Mouse (Mus musculus) midbrain, embryonic 13.5 days (tissue): ENCODE measurements around the gene Fam102a. TPM values are rescaled to one million over a fixed set of nuclear protein-coding genes. Genes with fewer than 3 reads are reported as not detected.
"Not testable (repeated sequence)": the region's sequence is repeated elsewhere in the genome, so short reads cannot be mapped to it uniquely, and the experiment has no call there.

Experiments used
- ATAC-seq: fragments of 200-750 bp; cut with Nextera tagmentation; 2 replicates; pipeline ENCODE4 v1.8.0; 2017; ENCODE audit warnings: mild to moderate bottlenecking, moderate TSS enrichment, moderate library complexity
- H3K27ac ChIP-seq: fragments of 300-500 bp; sonication (generic); 2 replicates; pipeline ENCODE4 v1.5.1; 2015; ENCODE audit warnings: inconsistent platforms, mild to moderate bottlenecking, moderate library complexity
- H3K27me3 ChIP-seq: fragments of 300-500 bp; sonication (generic); 2 replicates; pipeline ENCODE4 v1.6.1; 2015; ENCODE audit warnings: mild to moderate bottlenecking, inconsistent platforms
- H3K36me3 ChIP-seq: fragments of 300-500 bp; sonication (generic); 2 replicates; pipeline ENCODE4 v1.6.1; 2015; ENCODE audit warnings: mild to moderate bottlenecking, inconsistent platforms
- H3K4me1 ChIP-seq: fragments of 300-500 bp; sonication (generic); replicated peaks from 2 replicates; pipeline ENCODE4 v1.6.1; 2015; ENCODE audit warnings: inconsistent platforms
- H3K4me2 ChIP-seq: fragments of 300-500 bp; sonication (generic); replicated peaks from 2 replicates; pipeline ENCODE4 v1.6.1; 2015; ENCODE audit warnings: moderate library complexity, mild to moderate bottlenecking, inconsistent platforms
- H3K4me3 ChIP-seq: fragments of 300-500 bp; sonication (generic); replicated peaks from 2 replicates; pipeline ENCODE4 v1.5.1; 2015; ENCODE audit warnings: mild to moderate bottlenecking, inconsistent platforms
- H3K9ac ChIP-seq: fragments of 300-500 bp; sonication (generic); replicated peaks from 2 replicates; pipeline ENCODE4 v1.6.1; 2015; ENCODE audit warnings: mild to moderate bottlenecking, inconsistent platforms
- H3K9me3 ChIP-seq: fragments of 300-500 bp; sonication (generic); 2 replicates; pipeline ENCODE4 v1.6.1; 2016; ENCODE audit warnings: mild to moderate bottlenecking, inconsistent platforms
- WGBS: fragments of 180-500 bp; shearing (Covaris S2); methylation state at CpG from one replicate; pipeline ENCODE4 v1.1.7; 2015; 5-methylcytosine and 5-hydroxymethylcytosine counted together
- polyA plus RNA-seq: library from polyadenylated mRNA; unstranded; fragments of >200 nt; fragmentation: Nextera tagmentation; extraction: Ambion mirVana; gene quantifications from 2 replicates; pipeline ENCODE4 v1.2.1, GENCODE M21; 2015

The Fam102a gene
- 5.6 and 7.3 TPM in 2 replicates for polyA plus RNA-seq

DNA sequence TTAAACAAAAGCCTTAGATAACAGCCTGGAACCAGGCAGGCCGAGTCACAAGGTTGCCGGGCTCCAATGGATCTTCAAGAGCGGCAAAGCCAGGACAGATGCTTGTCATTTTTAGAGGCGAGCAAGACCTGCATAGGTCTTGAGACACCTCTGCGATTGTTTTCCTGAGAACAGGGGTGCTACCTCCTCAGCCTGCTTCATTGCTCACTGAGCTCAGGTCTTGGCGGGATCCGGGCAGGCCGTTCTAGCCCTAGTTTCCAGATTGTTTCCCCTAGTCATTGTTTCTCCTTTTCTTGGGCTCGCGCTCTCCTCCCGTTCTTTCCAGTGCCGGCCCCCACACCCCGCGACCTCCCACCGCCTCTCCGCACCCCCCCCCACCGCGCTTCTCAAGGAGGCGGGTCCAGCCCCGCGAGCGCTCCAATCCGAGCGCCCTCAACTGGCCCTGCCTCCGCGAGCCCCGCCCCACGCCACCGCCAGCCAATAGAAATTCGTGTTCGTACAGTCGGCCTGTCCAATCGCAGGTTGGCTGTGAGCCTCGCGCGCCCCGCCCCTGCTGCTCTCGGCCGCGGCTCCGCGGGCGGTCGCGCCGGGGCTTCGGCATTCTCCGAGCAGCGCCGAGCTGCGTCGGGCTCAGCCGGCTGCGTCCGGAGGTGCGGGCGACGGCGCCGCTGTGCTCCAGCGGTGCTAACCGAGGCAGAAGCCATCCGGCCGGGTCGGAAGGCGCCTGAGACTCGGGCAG lies at the start of gene Fam102a:
Fam102a (plus strand) TSS at position 600 of the 739 bp plus-strand sequence.
- Histone ChIP-seq H3K4me2 (peak within 1 kb of the TSS; percentile 71), H3K4me3 (peak within 1 kb of the TSS; percentile 94), H3K9me3 (no peaks in the 10 kb centered on the region), H3K9ac (peak within 1 kb of the TSS; percentile 98), H3K36me3 (no peaks in the 10 kb centered on the region), H3K27me3 (no peaks in the 10 kb centered on the region), H3K27ac (peak within 1 kb of the TSS; percentile 93), H3K4me1 (peaks cover 57% of the 10 kb centered on the region)
- peak; percentile 93 for ATAC-seq
- WGBS: under 1% methylated on average over 63 of the region's 67 CpGs

GRCm38 (mm10) chr2:32485751-32486150 lies 49.4 kb upstream of the Fam102a start:
- no peaks in the 10 kb centered on the region for H3K27me3 ChIP-seq
- H3K9ac ChIP-seq: 0 out of 2 replicates have a peak overlapping the region, but pooled peaks have one; percentile 14
- no peak overlapping the region for H3K27ac ChIP-seq
- 93% methylated on average over 4 of the region's 4 CpGs for WGBS
- H3K4me2 ChIP-seq: no peak overlapping the region
- no peak for ATAC-seq
- H3K4me3 ChIP-seq: no peak overlapping the region
- no peaks in the 10 kb centered on the region for H3K36me3 ChIP-seq
- no peaks in the 10 kb centered on the region for H3K9me3 ChIP-seq
- no peaks in the 10 kb centered on the region for H3K4me1 ChIP-seq

- no peak overlapping the region for H3K4me3 ChIP-seq
- H3K9ac ChIP-seq: peak overlapping the region; percentile 14; the same call in 1 of the 2 replicates
- H3K27ac ChIP-seq: no peak overlapping the region
- ATAC-seq: no peak
- no peak overlapping the region for H3K4me2 ChIP-seq
- H3K9me3 ChIP-seq: no peaks in the 10 kb centered on the region
- no peaks in the 10 kb centered on the region for H3K4me1 ChIP-seq
- no peaks in the 10 kb centered on the region for H3K36me3 ChIP-seq
- H3K27me3 ChIP-seq: no peaks in the 10 kb centered on the region
- 94% methylated on average over 9 of the region's 9 CpGs for WGBS
These were observed 49.0 kb upstream of the Fam102a start for GRCm38 (mm10) chr2:32486155-32486554.

DNA sequence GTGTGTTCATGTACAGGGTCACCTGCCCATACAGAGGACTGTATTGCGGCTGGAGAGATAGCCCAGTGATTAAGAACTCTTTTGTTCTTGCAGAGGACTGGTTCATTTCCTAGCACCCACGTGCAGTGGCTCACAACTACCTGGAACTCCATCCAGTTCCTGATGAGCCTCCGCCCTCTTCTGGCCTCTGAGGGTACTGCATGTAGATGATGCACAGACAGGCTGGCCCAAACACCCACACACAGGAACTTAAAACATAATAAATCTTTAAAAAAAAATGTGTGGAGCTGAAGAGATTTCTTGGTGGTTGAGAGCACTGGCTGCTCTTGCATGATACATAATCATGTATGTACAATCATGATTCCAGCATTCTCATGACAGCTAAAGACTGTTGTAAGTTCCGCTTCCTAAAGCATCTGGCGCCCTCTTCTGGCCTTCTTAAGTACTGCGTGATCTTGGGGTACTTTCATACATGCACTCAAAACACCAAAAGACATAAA lies 48.0 kb upstream of the Fam102a start:
- no peaks in the 10 kb centered on the region for H3K4me1 ChIP-seq
- no peaks in the 10 kb centered on the region for H3K36me3 ChIP-seq
- no peak overlapping the region for H3K4me2 ChIP-seq
- WGBS: 5% methylated on average over 6 of the region's 6 CpGs
- peak; percentile 80 for ATAC-seq
- no peak overlapping the region for H3K9ac ChIP-seq
- no peak overlapping the region for H3K27ac ChIP-seq
- H3K4me3 ChIP-seq: no peak overlapping the region
- no peaks in the 10 kb centered on the region for H3K9me3 ChIP-seq
- no peaks in the 10 kb centered on the region for H3K27me3 ChIP-seq

DNA sequence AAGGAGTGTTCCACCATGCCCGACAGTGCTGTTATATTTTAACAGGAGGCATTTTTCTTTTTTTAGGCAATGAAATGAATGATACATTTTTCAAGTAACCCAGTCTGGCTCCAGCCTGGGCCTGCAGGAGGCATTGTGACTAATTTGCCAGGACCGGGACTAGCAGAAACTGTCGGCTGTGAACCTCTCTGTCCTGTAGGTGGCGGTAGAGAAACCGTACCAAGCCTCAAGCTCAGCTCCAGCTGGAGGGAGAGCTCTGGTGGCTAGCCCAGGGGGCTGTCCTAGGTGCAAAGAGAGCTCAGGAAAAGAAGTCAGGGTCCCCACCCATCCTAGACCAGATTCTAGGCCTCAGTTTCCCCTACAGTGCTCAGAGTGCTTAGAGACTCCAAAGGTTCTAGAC lies 46.5 kb upstream of the Fam102a start:
- ATAC-seq: peak; percentile 62
- H3K4me3 ChIP-seq: no peak overlapping the region
- H3K4me1 ChIP-seq: no peaks in the 10 kb centered on the region
- H3K27ac ChIP-seq: no peak overlapping the region
- H3K27me3 ChIP-seq: no peaks in the 10 kb centered on the region
- H3K36me3 ChIP-seq: no peaks in the 10 kb centered on the region
- 3% methylated on average over 5 of the region's 5 CpGs for WGBS
- H3K9ac ChIP-seq: no peak overlapping the region
- H3K9me3 ChIP-seq: no peaks in the 10 kb centered on the region
- no peak overlapping the region for H3K4me2 ChIP-seq

- ATAC-seq, H3K4me3 ChIP-seq, H3K4me2 ChIP-seq, H3K9ac ChIP-seq, H3K36me3 ChIP-seq, H3K27ac ChIP-seq, H3K9me3 ChIP-seq, H3K27me3 ChIP-seq, H3K4me1 ChIP-seq: not testable (repeated sequence)
These were observed 44.4 kb upstream of the Fam102a start for GRCm38 (mm10) chr2:32490730-32491129.

DNA sequence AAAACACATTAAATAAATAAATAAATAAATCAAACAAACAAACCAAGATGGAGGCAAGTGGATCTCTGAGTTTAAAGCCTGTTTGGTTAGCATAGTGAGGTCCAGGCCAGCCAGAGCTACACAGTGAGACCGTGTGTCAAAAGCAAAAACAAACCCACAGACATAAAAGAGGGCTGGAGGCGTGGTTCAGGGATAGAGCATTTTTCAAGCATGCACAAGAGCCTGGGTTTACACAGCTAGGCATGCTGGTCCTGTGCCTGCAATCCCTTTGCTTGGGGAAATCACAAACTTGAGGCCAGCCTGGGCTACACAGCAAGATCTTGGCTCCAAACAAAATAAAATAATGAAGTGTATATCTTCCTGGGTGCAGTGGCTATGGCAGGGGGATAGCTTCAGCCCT lies 42.5 kb upstream of the Fam102a start:
- no peak overlapping the region for H3K27ac ChIP-seq
- ATAC-seq: no peak
- H3K9ac ChIP-seq: no peak overlapping the region
- no peaks in the 10 kb centered on the region for H3K9me3 ChIP-seq
- H3K4me2 ChIP-seq: no peak overlapping the region
- H3K4me1 ChIP-seq: no peaks in the 10 kb centered on the region
- WGBS: 69% methylated on average over 2 of the region's 2 CpGs
- H3K27me3 ChIP-seq: no peaks in the 10 kb centered on the region
- no peak overlapping the region for H3K4me3 ChIP-seq
- no peaks in the 10 kb centered on the region for H3K36me3 ChIP-seq

- Histone ChIP-seq H3K9ac (no peak overlapping the region), H3K27me3 (no peaks in the 10 kb centered on the region), H3K4me2 (no peak overlapping the region), H3K36me3 (no peaks in the 10 kb centered on the region), H3K27ac (no peak overlapping the region), H3K9me3 (no peaks in the 10 kb centered on the region), H3K4me3 (no peak overlapping the region), H3K4me1 (no peaks in the 10 kb centered on the region)
- 80% methylated on average over 12 of the region's 12 CpGs for WGBS
- no peak for ATAC-seq
These were observed 41.8 kb upstream of the Fam102a start for GRCm38 (mm10) chr2:32493301-32493701.

DNA sequence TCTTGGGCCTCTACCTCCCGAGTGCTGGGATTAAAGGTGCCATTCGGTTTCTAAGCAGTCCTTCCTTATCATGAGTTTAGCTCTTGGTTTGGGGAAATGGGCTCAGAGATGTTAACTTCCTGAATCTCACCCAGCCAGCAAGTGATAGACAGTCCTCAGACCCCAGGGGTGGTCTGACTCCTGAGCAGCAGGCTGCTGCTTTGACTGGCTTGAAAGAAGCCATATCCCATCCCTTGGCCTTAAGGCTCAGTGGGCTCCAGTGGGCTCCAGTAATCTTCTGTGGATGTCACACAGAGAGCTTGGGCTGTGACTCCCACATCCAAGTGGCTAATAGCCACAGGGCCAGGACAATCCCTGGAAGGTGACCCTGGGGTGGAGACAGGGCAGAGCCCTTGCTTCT lies 40.6 kb upstream of the Fam102a start:
- WGBS: 65% methylated on average over 2 of the region's 2 CpGs

DNA sequence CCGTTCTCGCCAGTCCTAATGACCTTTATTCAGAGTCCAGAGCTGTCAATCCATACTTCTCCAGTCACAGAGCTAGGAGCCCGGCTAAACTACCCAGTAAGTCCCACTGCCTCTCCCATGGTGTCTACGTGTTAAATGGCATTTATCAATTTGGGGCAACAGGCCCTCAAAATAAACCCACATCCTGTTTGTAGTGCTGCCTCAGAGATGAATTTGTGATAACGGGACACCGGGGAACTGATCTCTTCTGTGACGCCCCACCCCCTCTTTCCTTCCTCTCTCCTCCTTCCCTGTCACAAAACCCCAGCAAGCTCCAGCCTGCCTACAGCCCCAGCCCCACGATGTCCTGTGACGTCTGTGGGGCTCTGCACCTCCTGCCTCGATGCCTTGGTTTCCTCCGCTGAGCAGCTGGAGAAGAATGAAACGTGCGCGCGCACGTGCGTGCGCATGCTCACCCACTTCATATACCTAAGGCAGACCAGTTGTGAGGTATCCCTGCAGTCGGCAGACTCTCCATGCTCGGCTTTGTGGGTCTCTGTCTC lies 39.9 kb upstream of the Fam102a start:
- H3K27me3 ChIP-seq: no peaks in the 10 kb centered on the region
- ATAC-seq: no peak
- H3K27ac ChIP-seq: no peak overlapping the region
- no peaks in the 10 kb centered on the region for H3K36me3 ChIP-seq
- H3K4me1 ChIP-seq: no peaks in the 10 kb centered on the region
- no peak overlapping the region for H3K9ac ChIP-seq
- H3K4me2 ChIP-seq: no peak overlapping the region
- no peaks in the 10 kb centered on the region for H3K9me3 ChIP-seq
- 89% methylated on average over 20 of the region's 20 CpGs for WGBS
- H3K4me3 ChIP-seq: no peak overlapping the region

More for the DNA sequence above, 40.6 kb upstream of the Fam102a start:
- no peak for ATAC-seq
- Histone ChIP-seq H3K9me3 (no peaks in the 10 kb centered on the region), H3K4me1 (no peaks in the 10 kb centered on the region), H3K27ac (no peak overlapping the region), H3K4me2 (no peak overlapping the region), H3K36me3 (no peaks in the 10 kb centered on the region), H3K27me3 (no peaks in the 10 kb centered on the region), H3K4me3 (no peak overlapping the region), H3K9ac (no peak overlapping the region)

GRCm38 (mm10) chr2:32496190-32496589 lies 38.9 kb upstream of the Fam102a start:
- Histone ChIP-seq H3K27me3 (no peaks in the 10 kb centered on the region), H3K4me3 (no peak overlapping the region), H3K27ac (no peak overlapping the region), H3K4me1 (no peaks in the 10 kb centered on the region), H3K4me2 (no peak overlapping the region), H3K36me3 (no peaks in the 10 kb centered on the region), H3K9ac (no peak overlapping the region), H3K9me3 (no peaks in the 10 kb centered on the region)
- no peak for ATAC-seq
- 69% methylated on average over 5 of the region's 5 CpGs for WGBS

- Histone ChIP-seq H3K4me1 (no peaks in the 10 kb centered on the region), H3K27ac (no peak overlapping the region), H3K9me3 (no peaks in the 10 kb centered on the region), H3K4me3 (no peak overlapping the region), H3K36me3 (no peaks in the 10 kb centered on the region), H3K4me2 (no peak overlapping the region), H3K27me3 (no peaks in the 10 kb centered on the region), H3K9ac (no peak overlapping the region)
- no peak for ATAC-seq
- WGBS: 88% methylated on average over 4 of the region's 4 CpGs
These were observed 35.8 kb upstream of the Fam102a start for GRCm38 (mm10) chr2:32499365-32499764.
